Mouse (Mus musculus): ENCODE data around the gene Iyd.

- TF ChIP-seq CTCF (IDR thresholded peaks at IDR 0.05; ENCODE audit: low read depth), result no peak
- TF ChIP-seq EP300 (IDR thresholded peaks at IDR 0.05; ENCODE audit: low read depth), result no peak
Measured at GRCm38 (mm10) chr10:3597760-3598159, 57.7 kb downstream of the Iyd start.
